Mouse (Mus musculus) liver (tissue): ENCODE measurements around the gene Cit.

Experiments
- DNase-seq: peaks from one replicate; pipeline ENCODE4 v3.0.0-alpha.2; 2020; ENCODE audit warnings: mixed read lengths

Gene Cit

DNA sequence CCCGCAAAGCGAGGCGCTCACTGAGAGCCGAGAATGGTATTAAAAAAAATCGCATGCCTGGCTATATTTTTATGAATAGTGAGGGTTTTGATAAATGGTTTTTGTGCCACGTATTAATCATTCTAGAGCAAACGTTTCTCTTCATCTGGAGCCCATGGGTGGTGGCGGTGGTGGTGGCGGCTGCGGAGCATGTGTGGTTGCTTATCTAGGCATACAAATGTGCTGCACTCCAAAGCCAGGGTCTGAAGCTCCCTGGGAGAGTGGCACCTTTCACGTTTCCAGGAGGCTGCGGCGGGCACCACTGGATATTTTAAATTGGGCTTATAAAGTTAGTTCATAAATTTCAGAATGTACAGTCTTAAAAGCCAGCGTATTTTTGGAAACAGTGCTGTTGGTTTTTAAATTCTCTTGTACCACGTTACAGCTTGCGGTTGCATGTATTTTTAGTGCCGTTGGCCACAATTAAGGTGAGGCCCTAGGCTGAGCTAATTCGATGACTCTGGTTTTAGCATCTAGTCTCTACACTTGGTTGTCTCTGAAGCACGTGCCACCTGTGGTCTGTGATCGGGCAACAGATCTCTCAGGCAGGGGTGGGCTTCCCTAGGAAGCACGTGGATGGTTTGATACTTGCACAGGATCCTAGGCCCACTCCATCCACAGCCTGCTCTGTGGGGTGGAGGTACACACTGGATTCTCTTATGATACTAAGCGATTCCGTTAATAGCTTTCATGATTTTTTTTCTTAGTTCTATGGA is 73.7 kb downstream of the Cit start:
- DNase-seq, result peak; percentile 72

GRCm38 (mm10) chr5:115921990-115922389 is 76.9 kb downstream of the Cit start:
- no peak for DNase-seq

DNA sequence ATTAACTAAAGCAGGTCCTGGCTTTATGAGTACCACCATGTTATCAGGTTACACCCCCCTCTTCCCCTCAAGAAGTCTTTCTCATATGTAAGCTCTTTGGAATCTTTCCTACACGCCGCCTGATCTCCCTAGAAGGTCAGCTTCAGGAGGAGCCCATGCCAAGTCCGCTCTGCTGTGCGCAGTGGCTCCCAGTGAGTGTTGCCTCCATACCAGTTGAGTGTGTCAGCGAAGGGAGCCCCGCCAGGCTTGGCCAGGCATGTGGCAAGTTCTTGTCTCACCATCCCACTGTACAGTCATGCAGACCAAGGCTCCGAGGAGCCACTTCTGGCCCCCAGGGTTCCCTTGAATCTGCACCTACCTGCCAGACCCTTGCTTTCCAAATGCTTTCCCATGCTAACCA is 79.9 kb downstream of the Cit start:
- DNase-seq, result no peak

- peak; percentile 53 for DNase-seq
These were observed 83.9 kb downstream of the Cit start for GRCm38 (mm10) chr5:115928786-115929507.

DNA sequence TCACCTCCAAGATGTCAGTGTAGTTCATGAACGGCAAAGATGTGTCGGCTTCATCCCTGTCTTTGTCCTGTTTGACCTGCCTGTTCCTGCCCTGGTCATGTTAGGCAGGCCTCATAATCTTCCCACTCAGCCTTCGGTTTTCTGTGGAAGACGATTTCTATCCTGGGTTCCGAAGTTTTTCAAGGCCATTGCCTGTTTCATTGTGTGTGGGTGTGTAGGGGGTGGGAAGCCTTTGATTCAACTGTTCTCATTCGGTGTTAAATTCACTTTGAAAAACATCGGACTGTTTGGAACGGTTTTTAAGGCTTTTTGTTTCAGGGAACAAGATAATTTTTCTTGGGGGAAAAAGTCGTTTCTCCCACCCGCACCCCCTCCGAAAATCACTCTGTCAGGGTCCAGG is 87.2 kb downstream of the Cit start:
- DNase-seq, result no peak

GRCm38 (mm10) chr5:115936851-115937250 is 91.8 kb downstream of the Cit start:
- DNase-seq, result no peak

- DNase-seq, result no peak
These were observed 92.5 kb downstream of the Cit start for GRCm38 (mm10) chr5:115937566-115937965.

- DNase-seq, result no peak
These were observed 93.9 kb downstream of the Cit start for GRCm38 (mm10) chr5:115938999-115939398.

- DNase-seq, result peak; percentile 45
These were observed 97.3 kb downstream of the Cit start for GRCm38 (mm10) chr5:115942389-115942788.

GRCm38 (mm10) chr5:115944791-115945490 is 99.9 kb downstream of the Cit start:
- DNase-seq, result peak; percentile 87

GRCm38 (mm10) chr5:115947622-115948353 is 102.7 kb downstream of the Cit start:
- peak; percentile 83 for DNase-seq

- no peak for DNase-seq
These were observed 105.9 kb downstream of the Cit start for GRCm38 (mm10) chr5:115950936-115951335.

DNA sequence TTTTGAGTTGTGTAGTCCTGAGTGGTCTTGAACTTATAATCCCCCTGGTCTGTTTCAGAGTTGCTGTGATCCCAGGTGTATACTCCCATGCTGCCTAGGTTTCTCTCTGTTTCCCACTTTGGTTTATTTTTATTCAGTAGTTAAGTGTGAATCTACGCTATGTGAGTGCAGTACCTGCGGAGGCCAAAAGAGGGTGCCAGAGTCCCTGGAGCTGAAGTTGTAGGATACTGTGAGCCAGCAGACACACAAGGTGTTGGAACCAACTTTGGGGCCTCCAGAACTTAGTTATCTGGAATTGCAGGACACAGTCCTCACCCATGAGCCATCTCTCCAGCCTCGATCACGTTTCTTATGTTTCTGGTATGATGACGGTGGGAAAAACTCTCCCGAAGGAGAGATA is 108.1 kb downstream of the Cit start:
- no peak for DNase-seq

- DNase-seq, result no peak
These were observed 109.0 kb downstream of the Cit start for GRCm38 (mm10) chr5:115954084-115954483.

- DNase-seq, result no peak
These were observed 109.5 kb downstream of the Cit start for GRCm38 (mm10) chr5:115954549-115954948.

DNA sequence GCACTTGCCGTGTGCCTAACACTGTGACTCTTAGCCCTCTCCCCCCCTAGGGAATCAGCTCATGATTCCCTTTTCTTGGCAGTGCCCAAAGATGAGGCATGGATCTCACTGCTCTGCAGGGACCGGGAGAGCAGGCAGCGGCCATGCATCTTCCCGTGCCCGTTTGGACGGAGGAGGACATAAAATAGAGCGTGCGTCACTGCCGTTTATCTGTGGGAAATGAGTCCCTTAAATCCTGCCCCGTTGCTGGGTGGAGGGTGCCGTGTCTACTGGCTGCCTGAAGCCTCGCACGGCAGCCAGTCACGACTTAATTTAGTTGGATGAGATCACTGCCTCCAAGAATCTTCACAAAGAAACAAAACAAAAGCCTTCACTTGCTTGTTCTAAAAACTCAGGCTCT is 110.1 kb downstream of the Cit start:
- DNase-seq, result no peak

DNA sequence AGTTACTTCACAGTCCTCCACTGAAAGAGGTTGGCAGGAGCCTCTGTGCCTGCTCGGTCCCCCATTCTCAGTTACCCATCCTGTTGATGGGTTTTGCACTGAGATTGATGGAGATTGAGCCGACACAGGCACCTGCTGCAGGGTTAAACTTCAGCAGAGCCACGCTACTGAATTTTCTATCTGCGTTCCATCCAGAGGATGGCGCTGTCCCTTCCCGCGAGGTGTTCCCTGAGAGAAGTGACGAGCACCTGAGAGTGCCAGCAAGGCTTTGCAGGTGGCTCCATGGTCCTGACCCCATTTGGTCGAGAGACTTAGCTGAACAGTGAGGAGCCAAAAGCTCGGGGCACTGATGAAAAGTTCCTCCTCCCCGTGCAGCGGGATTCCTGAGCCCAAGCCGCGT is 111.0 kb downstream of the Cit start:
- no peak for DNase-seq

GRCm38 (mm10) chr5:115957177-115957576 is 112.1 kb downstream of the Cit start:
- DNase-seq, result no peak

GRCm38 (mm10) chr5:115958344-115958743 is 113.3 kb downstream of the Cit start:
- peak; percentile 83 for DNase-seq

DNA sequence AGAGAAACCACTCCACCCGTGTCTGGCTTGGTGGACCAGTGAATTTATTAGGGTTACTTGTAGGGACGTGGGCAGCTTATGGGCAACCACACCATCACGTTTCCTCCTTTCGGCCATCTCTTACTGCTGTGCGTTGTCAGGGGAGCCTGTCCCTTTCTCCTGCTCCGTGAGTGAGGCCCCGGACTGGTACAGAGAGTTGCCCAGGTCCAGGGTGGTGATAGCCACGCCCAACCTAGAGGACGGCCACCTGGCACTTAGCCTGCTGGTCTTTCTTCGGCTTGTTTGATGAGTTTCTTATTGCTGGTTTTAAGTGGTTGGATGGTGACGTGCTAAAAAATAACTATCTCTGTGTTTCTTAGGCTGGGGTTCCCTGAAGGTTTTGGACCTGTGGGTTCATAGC is 113.7 kb downstream of the Cit start:
- DNase-seq, result no peak

GRCm38 (mm10) chr5:115961809-115962208 is 116.7 kb downstream of the Cit start:
- DNase-seq, result no peak

- no peak for DNase-seq
These were observed 126.2 kb downstream of the Cit start for GRCm38 (mm10) chr5:115971236-115971635.

GRCm38 (mm10) chr5:115975672-115976071 is 130.6 kb downstream of the Cit start:
- DNase-seq, result no peak
